Mouse (Mus musculus) hindbrain, embryonic 13.5 days (tissue): ENCODE results near the gene Calhm3. TPM values are rescaled to one million over a fixed set of nuclear protein-coding genes. Genes with fewer than 3 reads are reported as not detected.
A peak's percentile ranks its signal among the peaks of the same experiment; 100 is the strongest.

Experiments used
- ATAC-seq: fragments of 200-750 bp; cut with Nextera tagmentation; 2 replicates; pipeline ENCODE4 v1.8.0; 2017; ENCODE audit warnings: moderate TSS enrichment; ENCODE audit not compliant: low FRiP score
- H3K27ac ChIP-seq: fragments of 300-500 bp; sonication (generic); 2 replicates; pipeline ENCODE4 v1.5.1; 2015; ENCODE audit warnings: inconsistent platforms, mild to moderate bottlenecking, moderate library complexity
- H3K27me3 ChIP-seq: fragments of 300-500 bp; sonication (generic); 2 replicates; pipeline ENCODE4 v1.6.1; 2015; ENCODE audit warnings: mild to moderate bottlenecking, inconsistent platforms
- H3K36me3 ChIP-seq: fragments of 300-500 bp; sonication (generic); 2 replicates; pipeline ENCODE4 v1.6.1; 2015; ENCODE audit warnings: mild to moderate bottlenecking, inconsistent platforms
- H3K4me1 ChIP-seq: fragments of 300-500 bp; sonication (generic); replicated peaks from 2 replicates; pipeline ENCODE4 v1.6.1; 2015; ENCODE audit warnings: inconsistent platforms
- H3K4me2 ChIP-seq: fragments of 300-500 bp; sonication (generic); 2 replicates; pipeline ENCODE4 v1.6.1; 2015; ENCODE audit warnings: inconsistent platforms, mild to moderate bottlenecking, moderate library complexity
- H3K4me3 ChIP-seq: fragments of 300-500 bp; sonication (generic); 2 replicates; pipeline ENCODE4 v1.5.1; 2015; ENCODE audit warnings: mild to moderate bottlenecking, inconsistent platforms
- H3K9ac ChIP-seq: fragments of 300-500 bp; sonication (generic); 2 replicates; pipeline ENCODE4 v1.6.1; 2015; ENCODE audit warnings: mild to moderate bottlenecking, inconsistent platforms
- H3K9me3 ChIP-seq: fragments of 300-500 bp; sonication (generic); 2 replicates; pipeline ENCODE4 v1.6.1; 2016; ENCODE audit warnings: inconsistent platforms
- WGBS: fragments of 180-500 bp; shearing (Covaris S2); methylation state at CpG from one replicate; pipeline ENCODE4 v1.1.7; 2015; 5-methylcytosine and 5-hydroxymethylcytosine counted together
- polyA plus RNA-seq: library from polyadenylated mRNA; unstranded; fragments of >200 nt; fragmentation: Nextera tagmentation; extraction: Ambion mirVana; gene quantifications from 2 replicates; pipeline ENCODE4 v1.2.1, GENCODE M21; 2015

The Calhm3 gene
- not detected in 2 replicates for polyA plus RNA-seq

DNA sequence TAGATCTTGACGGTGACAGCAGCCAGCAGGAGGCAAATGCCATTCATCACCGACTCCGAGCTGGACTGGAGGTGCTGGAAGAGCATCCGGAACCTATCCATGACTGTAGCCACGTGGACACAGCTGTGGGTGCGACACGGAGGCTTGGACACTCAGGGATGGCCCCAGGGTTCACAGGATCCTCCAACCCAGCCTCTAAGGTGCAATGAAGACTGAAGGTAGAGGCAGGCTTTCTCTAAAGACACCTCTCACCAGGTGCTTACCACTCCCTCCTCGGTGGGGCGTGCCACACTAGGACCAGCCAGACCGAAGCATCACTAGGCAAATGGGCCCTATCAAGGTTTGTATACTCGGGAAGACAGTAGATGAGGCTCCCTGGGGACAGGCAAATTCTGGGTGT lies at the start of gene Calhm3:
Calhm3 (minus strand) TSS at position 101 of the 400 bp plus-strand sequence.
- ATAC-seq, result no peak
- Histone ChIP-seq H3K4me2 (no peak within 1 kb of the TSS), H3K9me3 (no peaks in the 10 kb centered on the region), H3K36me3 (no peaks in the 10 kb centered on the region), H3K4me3 (no peak within 1 kb of the TSS), H3K27me3 (no peaks in the 10 kb centered on the region), H3K9ac (no peak within 1 kb of the TSS), H3K27ac (no peak within 1 kb of the TSS), H3K4me1 (no peaks in the 10 kb centered on the region)
- 80% methylated on average over 11 of the region's 11 CpGs for WGBS

DNA sequence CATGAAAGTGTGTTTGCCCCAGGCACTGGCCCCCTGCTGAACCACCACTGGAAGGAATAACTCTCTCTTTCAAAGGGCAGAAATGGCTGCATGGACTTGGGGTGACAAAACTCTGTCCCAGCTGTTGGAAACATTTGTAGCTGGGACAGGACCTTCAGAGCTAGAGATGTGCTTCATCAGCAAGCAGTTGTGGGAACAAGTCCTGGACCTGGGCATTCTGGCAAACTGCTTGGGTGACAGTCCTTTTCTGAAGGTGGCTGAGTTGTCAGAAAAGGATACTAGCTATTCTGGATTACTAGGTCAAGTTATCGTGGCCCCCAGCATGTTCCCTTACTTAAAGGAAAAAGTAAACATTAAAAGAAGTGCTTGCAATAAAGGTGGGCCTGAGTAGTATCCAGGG lies 48.6 kb upstream of the Calhm3 start:
- no peak for ATAC-seq
- Histone ChIP-seq H3K27me3 (no peaks in the 10 kb centered on the region), H3K4me1 (0 out of 2 replicates have a peak, but pooled peaks cover 2% of the 10 kb centered on the region), H3K36me3 (no peaks in the 10 kb centered on the region), H3K9ac (no peak overlapping the region), H3K9me3 (no peaks in the 10 kb centered on the region), H3K4me2 (no peak overlapping the region), H3K27ac (no peak overlapping the region), H3K4me3 (no peak overlapping the region)
- 91% methylated on average over 1 of the region's 1 CpGs for WGBS

DNA sequence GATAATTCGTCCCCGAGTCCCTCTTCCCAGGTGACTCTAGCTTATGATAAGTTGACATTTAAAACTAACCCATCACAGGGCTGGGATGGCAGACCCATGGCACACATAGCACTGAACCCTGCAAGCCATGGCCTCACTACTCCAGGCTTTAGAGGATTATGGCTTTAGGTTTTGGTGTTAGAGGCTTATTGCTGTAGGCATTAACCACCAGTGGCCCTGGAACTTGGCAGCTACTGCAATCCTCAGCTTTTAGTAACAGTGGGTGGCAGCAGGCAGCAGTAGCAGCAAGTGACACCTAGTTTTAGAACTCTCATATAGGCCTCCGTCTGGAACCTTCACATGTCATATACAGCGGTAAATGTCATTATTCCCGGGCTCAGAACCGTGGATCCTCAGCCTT lies 47.1 kb upstream of the Calhm3 start:
- H3K36me3 ChIP-seq, result no peaks in the 10 kb centered on the region
- H3K9ac ChIP-seq, result no peak overlapping the region
- peaks cover 12% of the 10 kb centered on the region for H3K4me1 ChIP-seq
- 92% methylated on average over 6 of the region's 6 CpGs for WGBS
- H3K4me3 ChIP-seq, result no peak overlapping the region
- H3K27me3 ChIP-seq, result no peaks in the 10 kb centered on the region
- no peaks in the 10 kb centered on the region for H3K9me3 ChIP-seq
- no peak overlapping the region for H3K27ac ChIP-seq
- no peak overlapping the region for H3K4me2 ChIP-seq
- ATAC-seq, result no peak

DNA sequence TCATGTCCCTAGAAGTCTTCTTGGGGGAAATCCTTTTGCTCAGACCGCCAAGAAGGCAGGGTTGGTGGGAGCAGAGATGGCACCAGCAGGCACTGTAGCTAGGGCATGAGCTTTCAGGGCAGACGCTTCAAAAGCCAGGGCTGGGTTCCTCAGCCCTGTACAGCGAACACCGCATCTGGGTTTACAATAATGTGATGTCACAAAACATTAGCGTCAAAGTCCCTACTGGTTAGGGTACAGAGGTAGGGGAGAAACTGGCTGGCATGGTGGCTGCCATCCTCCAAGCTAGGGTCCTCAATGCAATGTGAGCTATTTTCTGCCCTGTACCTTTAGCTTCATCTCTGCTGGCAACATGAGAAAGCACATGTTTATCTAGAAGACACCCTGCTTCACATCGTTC lies 45.5 kb upstream of the Calhm3 start:
- no peaks in the 10 kb centered on the region for H3K9me3 ChIP-seq
- no peak overlapping the region for H3K4me3 ChIP-seq
- peaks cover 17% of the 10 kb centered on the region for H3K4me1 ChIP-seq
- H3K4me2 ChIP-seq, result no peak overlapping the region
- H3K36me3 ChIP-seq, result no peaks in the 10 kb centered on the region
- WGBS, result 89% methylated on average over 6 of the region's 6 CpGs
- no peaks in the 10 kb centered on the region for H3K27me3 ChIP-seq
- H3K9ac ChIP-seq, result no peak overlapping the region
- ATAC-seq, result no peak
- no peak overlapping the region for H3K27ac ChIP-seq

DNA sequence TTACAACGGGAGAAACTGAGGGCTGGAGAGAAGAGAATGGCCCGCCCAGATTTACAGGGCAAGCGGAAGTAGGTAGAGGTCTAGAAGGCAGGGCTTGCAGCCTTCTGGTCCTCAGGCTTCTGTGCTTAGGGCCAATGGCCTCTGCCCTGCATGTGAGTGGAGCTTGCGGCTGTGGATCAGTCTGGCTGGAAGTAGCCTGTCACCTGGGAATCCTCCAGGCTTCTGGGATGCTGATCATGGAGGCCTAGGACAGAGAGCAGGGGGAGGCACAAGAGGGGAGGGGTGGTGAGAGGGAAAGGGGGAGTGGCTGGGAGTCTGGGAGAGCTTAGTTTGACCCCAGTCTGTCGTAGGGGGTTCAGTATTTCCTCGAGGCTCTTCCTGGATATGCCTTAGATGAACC lies 44.9 kb upstream of the Calhm3 start:
- Histone ChIP-seq H3K27ac (no peak overlapping the region), H3K4me3 (no peak overlapping the region), H3K27me3 (no peaks in the 10 kb centered on the region), H3K36me3 (no peaks in the 10 kb centered on the region), H3K9me3 (no peaks in the 10 kb centered on the region), H3K4me1 (peaks cover 17% of the 10 kb centered on the region), H3K9ac (no peak overlapping the region), H3K4me2 (no peak overlapping the region)
- ATAC-seq, result 0 out of 2 replicates have a peak, but pooled peaks have one; percentile 21
- WGBS, result 72% methylated on average over 6 of the region's 6 CpGs

DNA sequence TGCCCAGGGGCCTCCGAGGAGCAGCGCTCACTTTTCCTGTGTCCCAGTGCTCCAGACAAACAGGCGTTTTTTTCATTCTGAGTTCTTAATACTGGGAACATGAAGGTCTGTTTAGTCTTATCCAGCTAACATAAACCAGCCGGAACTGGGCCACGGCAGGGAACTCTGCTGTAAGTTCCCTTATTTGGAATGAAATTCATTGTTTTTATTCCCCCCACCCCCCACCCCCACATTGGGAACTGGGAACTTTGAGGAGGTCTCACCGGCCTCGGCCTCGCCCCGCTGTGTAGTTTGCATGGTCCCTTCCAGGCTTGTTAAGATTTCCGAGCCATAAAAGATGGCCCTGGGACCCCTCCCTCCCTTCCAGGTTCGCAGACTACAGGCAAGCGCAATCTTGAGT lies 44.4 kb upstream of the Calhm3 start:
- Histone ChIP-seq H3K9ac (no peak overlapping the region), H3K27ac (0 out of 2 replicates have a peak overlapping the region, but pooled peaks have one; percentile 6), H3K27me3 (no peaks in the 10 kb centered on the region), H3K4me1 (peaks cover 17% of the 10 kb centered on the region), H3K4me2 (no peak overlapping the region), H3K36me3 (no peaks in the 10 kb centered on the region), H3K9me3 (no peaks in the 10 kb centered on the region), H3K4me3 (no peak overlapping the region)
- no peak for ATAC-seq
- WGBS, result 59% methylated on average over 12 of the region's 12 CpGs

DNA sequence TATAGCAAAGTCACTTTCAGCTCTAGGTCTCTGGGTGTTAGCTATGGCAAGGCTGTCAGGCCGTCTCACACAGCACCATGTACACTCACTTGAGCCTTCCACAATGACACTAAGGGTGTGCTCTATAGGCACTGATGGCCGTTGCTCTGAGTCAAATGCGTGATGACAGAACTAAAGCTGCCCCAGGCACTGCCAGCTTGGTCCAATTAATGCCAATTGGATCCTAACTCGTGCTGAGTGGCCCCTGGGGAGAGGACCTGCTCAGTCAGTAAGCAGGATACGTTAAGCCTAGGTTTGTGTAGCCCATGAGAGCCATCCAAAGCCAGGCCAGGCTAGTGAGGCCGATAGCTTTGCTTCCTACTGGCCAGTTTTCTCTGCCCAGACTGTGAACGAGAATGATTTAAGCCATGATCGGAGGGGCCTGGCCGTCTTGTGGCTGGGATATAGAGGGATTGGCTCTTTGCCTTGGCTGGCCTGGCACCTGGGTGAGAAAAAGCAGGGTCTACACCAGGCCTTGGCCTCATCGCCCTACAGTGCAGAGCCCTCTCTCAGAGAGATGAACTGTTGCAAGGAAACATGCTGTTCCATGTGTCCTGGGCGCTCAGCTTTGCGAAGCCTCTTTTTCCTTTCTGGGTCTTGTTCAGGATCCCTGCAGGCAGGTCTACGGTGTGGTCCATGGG lies 41.2 kb upstream of the Calhm3 start:
- H3K4me1 ChIP-seq, result peaks cover 17% of the 10 kb centered on the region
- ATAC-seq, result no peak
- no peak overlapping the region for H3K27ac ChIP-seq
- H3K4me3 ChIP-seq, result no peak overlapping the region
- no peaks in the 10 kb centered on the region for H3K36me3 ChIP-seq
- no peak overlapping the region for H3K9ac ChIP-seq
- no peak overlapping the region for H3K4me2 ChIP-seq
- WGBS, result 77% methylated on average over 13 of the region's 13 CpGs
- H3K27me3 ChIP-seq, result no peaks in the 10 kb centered on the region
- H3K9me3 ChIP-seq, result no peaks in the 10 kb centered on the region

DNA sequence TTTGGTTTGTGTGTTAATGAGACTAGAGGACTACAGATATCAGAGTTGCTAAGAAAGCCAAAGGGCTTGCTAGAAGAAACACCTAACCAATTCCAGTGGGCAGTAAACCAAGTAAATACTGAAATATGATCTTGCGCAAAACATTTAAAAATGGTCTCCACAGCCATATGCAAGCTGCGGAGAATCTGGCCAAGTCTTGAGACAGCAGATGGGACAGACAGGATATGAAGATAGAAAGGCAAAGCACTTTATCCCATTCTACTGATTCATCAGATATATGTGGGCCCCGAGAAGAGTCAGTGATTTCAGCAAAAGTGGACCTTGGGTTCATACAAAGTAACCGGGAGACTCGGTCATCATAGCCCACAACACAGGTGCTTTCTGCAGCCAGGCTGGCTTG lies 34.6 kb upstream of the Calhm3 start:
- Histone ChIP-seq H3K27me3 (no peaks in the 10 kb centered on the region), H3K36me3 (no peaks in the 10 kb centered on the region), H3K9ac (no peak overlapping the region), H3K4me1 (peaks cover 10% of the 10 kb centered on the region), H3K9me3 (no peaks in the 10 kb centered on the region), H3K4me3 (no peak overlapping the region), H3K27ac (no peak overlapping the region), H3K4me2 (no peak overlapping the region)
- no peak for ATAC-seq
- WGBS, result 97% methylated on average over 5 of the region's 5 CpGs

DNA sequence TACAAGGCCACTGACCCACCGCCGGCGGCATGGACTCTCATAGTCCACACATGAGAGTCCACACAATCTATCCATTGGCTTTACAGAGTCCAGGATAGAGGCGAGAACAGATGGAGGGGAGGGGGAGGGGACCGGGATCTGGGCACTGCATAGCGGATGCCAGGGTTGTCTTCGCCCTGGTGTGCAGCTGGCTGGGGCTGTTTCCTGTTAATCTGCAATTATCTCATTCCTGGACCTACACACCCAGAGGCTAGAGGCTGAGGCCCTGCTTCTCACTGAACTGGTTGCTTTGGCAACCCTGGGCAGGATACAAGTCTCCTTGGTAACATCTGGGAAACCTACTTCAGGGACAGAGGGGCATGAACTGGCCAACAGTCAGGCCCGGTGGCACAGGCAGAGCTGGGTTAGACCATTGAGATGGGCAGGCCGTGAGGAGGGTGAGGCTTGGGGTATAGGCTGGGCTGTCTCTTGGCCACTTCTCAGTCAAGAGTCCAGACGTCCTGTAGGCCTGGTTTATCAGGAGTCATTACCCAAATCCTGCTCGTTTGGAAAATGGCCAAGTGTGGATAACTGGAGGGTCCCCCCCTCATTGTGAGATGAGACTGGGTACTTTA lies 31.1 kb upstream of the Calhm3 start:
- ATAC-seq, result peak; percentile 82
- Histone ChIP-seq H3K9ac (no peak overlapping the region), H3K9me3 (no peaks in the 10 kb centered on the region), H3K36me3 (no peaks in the 10 kb centered on the region), H3K27me3 (no peaks in the 10 kb centered on the region), H3K4me3 (no peak overlapping the region), H3K27ac (peak overlapping the region; percentile 74), H3K4me2 (no peak overlapping the region), H3K4me1 (peaks cover 25% of the 10 kb centered on the region)
- WGBS, result 64% methylated on average over 11 of the region's 11 CpGs

DNA sequence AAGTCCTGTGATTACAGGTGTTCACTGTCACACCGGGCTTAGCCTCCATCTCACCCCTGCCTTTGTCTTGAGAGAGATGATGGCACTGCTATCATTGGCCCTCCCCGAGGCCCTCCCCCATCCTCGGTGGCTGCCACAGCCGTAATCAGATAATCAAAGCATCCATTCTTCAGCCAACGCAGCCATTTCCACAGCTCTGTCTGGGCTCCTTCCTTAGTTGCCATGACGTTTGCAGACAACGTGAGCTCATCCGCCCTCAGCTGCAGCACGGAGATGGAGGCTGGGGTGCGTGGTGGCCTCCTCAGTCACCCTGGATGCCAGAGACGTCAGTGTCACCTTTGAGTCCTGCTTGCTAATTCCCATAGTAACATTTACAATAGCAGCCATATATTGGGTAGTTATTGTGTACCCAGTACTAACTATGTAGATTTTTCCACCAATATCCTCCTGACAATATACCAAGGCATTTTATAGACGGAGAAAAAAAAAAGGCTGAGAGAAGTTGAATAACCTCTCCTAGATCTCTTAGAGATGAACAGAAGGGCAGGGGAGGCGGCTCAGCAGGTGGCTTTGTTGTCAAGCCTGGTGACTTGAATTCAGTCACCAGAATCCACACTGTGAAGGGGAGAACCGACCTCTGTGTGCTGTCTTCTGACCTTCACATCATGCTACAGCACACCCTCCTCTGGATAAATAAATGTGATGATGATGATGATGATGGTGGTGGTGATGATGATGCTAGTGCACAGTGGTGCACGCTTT lies 29.1 kb upstream of the Calhm3 start:
- H3K27ac ChIP-seq, result no peak overlapping the region
- peaks cover 6% of the 10 kb centered on the region for H3K9me3 ChIP-seq
- H3K4me3 ChIP-seq, result no peak overlapping the region
- no peak for ATAC-seq
- peaks cover 25% of the 10 kb centered on the region for H3K4me1 ChIP-seq
- 43% methylated on average over 15 of the region's 15 CpGs for whole genome bisulfite sequencing
- H3K36me3 ChIP-seq, result no peaks in the 10 kb centered on the region
- H3K27me3 ChIP-seq, result peaks cover 6% of the 10 kb centered on the region
- H3K4me2 ChIP-seq, result no peak overlapping the region
- H3K9ac ChIP-seq, result no peak overlapping the region

DNA sequence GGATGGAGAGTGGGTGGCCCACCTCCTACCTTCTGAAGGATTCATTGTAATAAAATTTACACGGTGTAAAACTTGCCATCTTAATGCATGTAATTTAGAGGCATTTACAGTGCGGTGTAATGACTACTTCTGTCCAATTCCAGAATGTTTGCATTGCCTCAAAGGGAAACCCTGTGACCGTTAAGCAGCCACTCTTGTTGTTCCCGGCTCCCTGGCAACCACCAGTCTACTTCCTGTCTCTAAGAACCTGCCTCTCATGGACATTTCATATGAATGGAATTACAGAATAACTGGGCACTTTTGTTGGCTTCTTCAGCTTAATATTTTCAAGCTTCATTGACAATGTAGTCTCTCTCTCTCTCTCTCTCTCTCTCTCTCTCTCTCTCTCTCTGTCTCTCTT lies 27.2 kb upstream of the Calhm3 start:
- WGBS, result 67% methylated on average over 4 of the region's 4 CpGs

DNA sequence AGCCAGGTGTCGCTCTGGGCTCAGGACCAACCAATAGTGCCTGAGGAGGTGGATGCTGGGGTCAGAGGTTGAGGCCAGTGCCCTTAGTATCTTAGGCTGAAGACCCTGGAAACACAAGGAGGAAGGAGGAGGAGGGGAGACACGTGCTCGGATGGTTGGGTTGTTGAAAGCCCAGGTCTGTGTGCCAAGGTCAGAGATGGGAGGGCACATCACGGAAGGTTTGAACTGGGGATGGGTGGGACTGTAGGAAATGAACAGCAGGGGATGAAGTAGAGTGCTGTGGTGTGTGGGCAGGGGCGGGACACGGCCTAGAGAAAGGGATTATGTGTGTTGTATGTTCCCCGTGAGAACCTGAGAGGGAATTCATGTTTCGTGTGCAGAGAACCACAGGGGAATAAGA lies 26.7 kb upstream of the Calhm3 start:
- H3K27ac ChIP-seq, result no peak overlapping the region

More for the DNA sequence above, 27.2 kb upstream of the Calhm3 start:
- peaks cover 33% of the 10 kb centered on the region for H3K4me1 ChIP-seq
- peaks cover 23% of the 10 kb centered on the region for H3K27me3 ChIP-seq
- H3K9me3 ChIP-seq, result peaks cover 6% of the 10 kb centered on the region
- H3K27ac ChIP-seq, result no peak overlapping the region
- no peak for ATAC-seq
- no peak overlapping the region for H3K4me2 ChIP-seq
- H3K9ac ChIP-seq, result no peak overlapping the region
- H3K36me3 ChIP-seq, result no peaks in the 10 kb centered on the region
- no peak overlapping the region for H3K4me3 ChIP-seq

More for the DNA sequence above, 26.7 kb upstream of the Calhm3 start:
- Histone ChIP-seq H3K27me3 (peaks cover 25% of the 10 kb centered on the region), H3K4me1 (peaks cover 37% of the 10 kb centered on the region), H3K4me2 (no peak overlapping the region), H3K36me3 (no peaks in the 10 kb centered on the region), H3K4me3 (no peak overlapping the region), H3K9me3 (peaks cover 6% of the 10 kb centered on the region), H3K9ac (no peak overlapping the region)
- WGBS, result 68% methylated on average over 8 of the region's 8 CpGs
- ATAC-seq, result no peak
